9 mouse cellular contexts compared by ENCODE assay signal in the genomic region with DNA sequence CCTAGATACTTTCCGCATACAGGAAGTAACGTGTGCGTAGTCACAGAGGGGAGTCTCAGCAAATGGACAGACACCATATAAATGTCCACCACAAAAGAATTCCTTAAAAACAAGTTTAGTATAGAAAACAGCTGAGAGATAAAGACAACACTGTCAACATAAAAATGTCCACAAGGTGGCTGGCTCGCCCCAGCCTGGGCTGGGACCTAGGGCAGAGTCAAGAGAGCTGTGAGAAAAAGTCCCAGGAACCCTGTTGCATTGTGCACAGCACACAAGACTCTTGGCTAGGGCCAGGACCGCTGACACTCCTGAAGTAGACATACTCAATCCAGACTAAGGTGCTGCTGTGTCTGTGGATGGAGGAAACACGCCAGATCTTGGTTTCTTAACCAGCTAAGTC. TPM values are rescaled to one million over a fixed set of nuclear protein-coding genes. Genes with fewer than 3 reads are reported as not detected.
DNase-seq lines count a peak whose midpoint lies in the region; ATAC-seq lines count a peak whose summit lies in the region.
"Had no signal": no experiment of that assay in that cellular context is flagged by ENCODE, and none has a peak within 500 bp of the region (broad histone marks: within the 10 kb centered on the region; RNA-seq: fewer than 3 reads in every experiment).

No protein-coding gene starts in this region.

- no peak overlapping the region for H3K27ac ChIP-seq in forebrain, embryonic 11.5 days (ENCODE audit: low read depth, low read length)
- H3K27ac ChIP-seq in forebrain, embryonic 10.5 days, result no peak overlapping the region
- no peak overlapping the region for H3K27ac ChIP-seq in midbrain, embryonic 12.5 days (replicated peaks)

- H3K27me3 ChIP-seq in forebrain, embryonic 11.5 days (ENCODE audit: control insufficient read depth, insufficient read depth, low read length), result no peaks in the 10 kb centered on the region
- H3K27me3 ChIP-seq in forebrain, embryonic 10.5 days (ENCODE audit: poor library complexity, severe bottlenecking), result no peaks in the 10 kb centered on the region
- H3K27me3 ChIP-seq in midbrain, embryonic 12.5 days, result no peaks in the 10 kb centered on the region

- no peak overlapping the region for H3K9ac ChIP-seq in forebrain, embryonic 11.5 days (ENCODE audit: low read length)
- H3K9ac ChIP-seq in midbrain, embryonic 12.5 days (replicated peaks), result no peak overlapping the region

- no peak overlapping the region for H3K4me3 ChIP-seq in forebrain, embryonic 11.5 days (ENCODE audit: low read depth, low read length)
- H3K4me3 ChIP-seq in forebrain, embryonic 10.5 days, result no peak overlapping the region
- H3K4me3 ChIP-seq in midbrain, embryonic 12.5 days, result no peak overlapping the region

- no peak overlapping the region for H3K4me2 ChIP-seq in forebrain, embryonic 11.5 days (ENCODE audit: low read depth, low read length, severe bottlenecking)
- H3K4me2 ChIP-seq in midbrain, embryonic 12.5 days (replicated peaks), result no peak overlapping the region

- WGBS in forebrain, embryonic 11.5 days, result 84% methylated on average over 6 of the region's 6 CpGs
- WGBS in forebrain, embryonic 10.5 days, result 86% methylated on average over 6 of the region's 6 CpGs
- WGBS in midbrain, embryonic 12.5 days, result 83% methylated on average over 6 of the region's 6 CpGs

- DNase-seq in forebrain, embryonic 11.5 days (ENCODE audit: low spot score), result no peak
- no peak for DNase-seq in forebrain, embryonic 10.5 days (ENCODE audit: extremely low spot score, low spot score)
- peak; percentile 2 to 3 for DNase-seq in B cell, adult 2 months
- peak; percentile 52 for DNase-seq in embryo, embryonic 11 days
- DNase-seq in kidney, adult 8-10 months, result peak; percentile 18 to 39
- no peak for DNase-seq in gastrocnemius, adult 18-20 months (ENCODE audit: low spot score)
- no peak for DNase-seq in thymus, postnatal 14 days

- H3K9me3 ChIP-seq in forebrain, embryonic 11.5 days (ENCODE audit: control insufficient read depth, low read length), result no peaks in the 10 kb centered on the region
- H3K9me3 ChIP-seq in forebrain, embryonic 10.5 days, result no peaks in the 10 kb centered on the region
- no peaks in the 10 kb centered on the region for H3K9me3 ChIP-seq in midbrain, embryonic 12.5 days

- H3K4me1 ChIP-seq in forebrain, embryonic 11.5 days (replicated peaks; ENCODE audit: control insufficient read depth, insufficient read depth, low read length), result no peaks in the 10 kb centered on the region
- no peaks in the 10 kb centered on the region for H3K4me1 ChIP-seq in forebrain, embryonic 10.5 days
- no peaks in the 10 kb centered on the region for H3K4me1 ChIP-seq in midbrain, embryonic 12.5 days

- ATAC-seq in forebrain, embryonic 11.5 days (replicated peaks; ENCODE audit: low FRiP score), result peak; percentile 75; the same call in 1 of the 2 replicates
- ATAC-seq in midbrain, embryonic 12.5 days (ENCODE audit: low FRiP score, low read depth), result peak; percentile 70

- H3K36me3 ChIP-seq in forebrain, embryonic 11.5 days (ENCODE audit: control insufficient read depth, insufficient read depth, low read length), result no peaks in the 10 kb centered on the region
- H3K36me3 ChIP-seq in forebrain, embryonic 10.5 days (replicated peaks), result peaks cover 18% of the 10 kb centered on the region
- peaks cover 15% of the 10 kb centered on the region for H3K36me3 ChIP-seq in midbrain, embryonic 12.5 days

RNA-seq across cellular contexts. Expression of a gene that starts 49.6 kb away (rescaled TPM):
- 1.9 and 2.9 TPM in 2 replicates for polyA plus RNA-seq in forebrain, embryonic 11.5 days (2014; fragmentation: Nextera tagmentation; extraction: Ambion mirVana)
- 0.34 and 1.1 TPM in 2 replicates for polyA plus RNA-seq in forebrain, embryonic 10.5 days (2016; fragmentation: Nextera tagmentation; extraction: Ambion mirVana)
- 0.80 and 1.2 TPM in 2 replicates for polyA plus RNA-seq in midbrain, embryonic 12.5 days (2016; fragmentation: Nextera tagmentation; extraction: Ambion mirVana)
- total RNA-seq in gastrocnemius, adult 18-20 months (2021), result not detected
- total RNA-seq: hematopoietic stem cell, adult 5-6 weeks had no signal

Comparison
In these comparisons a context has a peak if more than half of its experiments do, and no peak if none do; other contexts are left out.
1. DNase-seq: peak in B cell, adult 2 months (2 of 2), embryo, embryonic 11 days (single experiment) and kidney, adult 8-10 months (2 of 2); none in forebrain, embryonic 11.5 days (single experiment), forebrain, embryonic 10.5 days (single experiment), gastrocnemius, adult 18-20 months (single experiment) and thymus, postnatal 14 days (single experiment).